Mouse (Mus musculus): ENCODE measurements at regions not wholly inside any gene's neighbourhood (a gene's known extent, or its start where the extent isn't known, plus 50 kb on each side); places are given as distances from the start of the nearest gene placed in this dataset.
"Not testable (repeated sequence)": the region's sequence is repeated elsewhere in the genome, so short reads cannot be mapped to it uniquely, and the experiment has no call there.

- DNase-seq (ENCODE audit: low read depth, low spot score), result no peak
These were observed 305.1 kb upstream of the Arx start for GRCm38 (mm10) chrX:92981141-92981540.

GRCm38 (mm10) chrX:93002236-93002976, 283.8 kb upstream of the Arx start:
- DNase-seq (ENCODE audit: low read depth, low spot score), result no peak

- no peak for DNase-seq (ENCODE audit: low read depth, low spot score)
These were observed 279.6 kb upstream of the Arx start for GRCm38 (mm10) chrX:93006681-93007080.

- DNase-seq (ENCODE audit: low read depth, low spot score), result no peak
These were observed 274.7 kb upstream of the Arx start for GRCm38 (mm10) chrX:93011578-93011977.

GRCm38 (mm10) chrX:93016391-93016790, 269.9 kb upstream of the Arx start:
- DNase-seq (ENCODE audit: low read depth, low spot score), result no peak

- no peak for DNase-seq (ENCODE audit: low read depth, low spot score)
These were observed 245.1 kb upstream of the Arx start for GRCm38 (mm10) chrX:93041096-93041495.

- DNase-seq (ENCODE audit: low read depth, low spot score), result no peak
These were observed 243.5 kb upstream of the Arx start for GRCm38 (mm10) chrX:93042736-93043135.

- no peak for DNase-seq (ENCODE audit: low read depth, low spot score)
These were observed 237.1 kb upstream of the Arx start for GRCm38 (mm10) chrX:93048967-93049754.

- DNase-seq (ENCODE audit: low read depth, low spot score), result no peak
These were observed 236.5 kb upstream of the Arx start for GRCm38 (mm10) chrX:93049755-93050143.

- DNase-seq (ENCODE audit: low read depth, low spot score), result no peak
These were observed 226.7 kb upstream of the Arx start for GRCm38 (mm10) chrX:93059533-93059932.

- DNase-seq (ENCODE audit: low read depth, low spot score), result no peak
These were observed 217.4 kb upstream of the Arx start for GRCm38 (mm10) chrX:93068884-93069283.

- DNase-seq (ENCODE audit: low read depth, low spot score), result peak; percentile 64
These were observed 216.5 kb upstream of the Arx start for GRCm38 (mm10) chrX:93069569-93070289.

GRCm38 (mm10) chrX:93070290-93070611, 216.0 kb upstream of the Arx start:
- no peak for DNase-seq (ENCODE audit: low read depth, low spot score)

- no peak for DNase-seq (ENCODE audit: low read depth, low spot score)
These were observed 197.3 kb upstream of the Arx start for GRCm38 (mm10) chrX:93088976-93089375.

- no peak for DNase-seq (ENCODE audit: low read depth, low spot score)
These were observed 188.7 kb upstream of the Arx start for GRCm38 (mm10) chrX:93097551-93097950.

- DNase-seq (ENCODE audit: low read depth, low spot score), result no peak
These were observed 178.2 kb upstream of the Arx start for GRCm38 (mm10) chrX:93107930-93108567.

- not testable (repeated sequence) for DNase-seq (ENCODE audit: low read depth, low spot score)
These were observed 131.9 kb upstream of the Arx start for GRCm38 (mm10) chrX:93154367-93154766.

- no peak for DNase-seq (ENCODE audit: low read depth, low spot score)
These were observed 127.1 kb upstream of the Arx start for GRCm38 (mm10) chrX:93159105-93159504.

- DNase-seq (ENCODE audit: low read depth, low spot score), result no peak
These were observed 125.3 kb upstream of the Arx start for GRCm38 (mm10) chrX:93160956-93161355.

Data from brain, embryonic 18.5 days (tissue).